Mouse (Mus musculus) hematopoietic stem cell, adult 5-6 weeks (primary cell): Measurements from ENCODE around the gene Myl6. TPM values are rescaled to one million over a fixed set of nuclear protein-coding genes. Genes with fewer than 3 reads are reported as not detected.
A peak's percentile ranks its signal among the peaks of the same experiment; 100 is the strongest.

Source experiments
- ATAC-seq, 2 experiments: fragments of 125-278 bp in 1 of 2; replicated peaks in 1 of 2; 2 replicates each; pipeline ENCODE4 v1.8.0; 2016 to 2017; ENCODE audit warnings: inconsistent platforms in 2 of 2, mild to moderate bottlenecking in 2 of 2, moderate number of reproducible peaks in 2 of 2, low read depth in 1 of 2, moderate TSS enrichment in 1 of 2; ENCODE audit not compliant: low FRiP score in 2 of 2, poor library complexity in 2 of 2, severe bottlenecking in 2 of 2, insufficient read depth in 1 of 2, low TSS enrichment in 1 of 2
- total RNA-seq: library from RNA; stranded (forward); fragments of 172-1452, 232-1000 nt; gene quantifications from 2 replicates; pipeline ENCODE4 v1.2.3, GENCODE M21; 2017

Myl6 gene
- total RNA-seq, result 988 and 1,295 TPM in 2 replicates

DNA sequence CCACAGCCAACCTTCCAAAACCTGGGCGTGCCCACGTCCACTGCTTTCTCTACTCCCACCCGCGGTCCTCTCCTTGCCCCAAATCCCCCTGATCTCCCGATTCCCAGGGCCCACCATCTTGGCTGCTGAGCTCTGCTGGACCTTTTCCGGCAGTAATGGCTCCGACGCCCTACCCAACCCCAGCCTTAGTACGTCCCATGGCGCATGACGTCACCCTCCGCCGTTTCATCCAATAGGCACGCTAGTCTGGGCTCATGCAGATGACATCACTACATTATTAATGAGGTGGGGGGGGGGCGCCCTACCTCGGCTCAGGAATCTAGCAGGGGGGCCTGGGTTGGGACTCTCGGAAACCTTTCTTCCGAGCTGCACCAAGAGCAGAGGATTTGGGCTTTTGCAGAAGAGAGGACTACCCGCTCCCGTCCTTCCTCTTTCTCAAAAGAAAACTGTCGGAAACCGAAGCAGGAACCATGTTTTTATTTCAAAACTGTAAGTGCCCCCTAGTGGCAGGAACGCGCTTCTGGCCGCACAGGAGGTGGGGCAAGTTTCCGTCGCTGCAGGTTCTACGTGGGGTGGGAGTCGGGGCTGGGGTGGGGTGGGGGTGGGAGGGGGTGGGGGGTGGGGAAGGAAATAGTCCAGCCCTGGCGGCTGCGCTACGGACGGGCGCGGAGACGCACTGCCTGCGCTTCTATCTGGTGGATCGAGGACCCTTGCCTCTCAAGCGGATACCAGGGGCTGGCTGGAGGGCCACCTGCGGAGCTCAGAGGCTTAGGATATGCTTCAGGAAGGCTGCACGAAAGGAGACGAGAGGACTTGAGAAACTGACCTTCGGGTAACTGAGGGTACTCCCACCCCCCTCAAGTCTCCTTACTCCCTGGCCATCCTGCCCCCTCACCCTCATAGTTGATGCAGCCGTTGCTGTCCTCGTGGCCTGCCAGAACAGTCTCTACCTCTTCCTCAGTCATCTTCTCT lies at the start of gene Myl6:
TSS of gene Myl6 (minus strand) at position 451 of the 972 bp plus-strand sequence.
- ATAC-seq, result peak; percentile 74 to 78

DNA sequence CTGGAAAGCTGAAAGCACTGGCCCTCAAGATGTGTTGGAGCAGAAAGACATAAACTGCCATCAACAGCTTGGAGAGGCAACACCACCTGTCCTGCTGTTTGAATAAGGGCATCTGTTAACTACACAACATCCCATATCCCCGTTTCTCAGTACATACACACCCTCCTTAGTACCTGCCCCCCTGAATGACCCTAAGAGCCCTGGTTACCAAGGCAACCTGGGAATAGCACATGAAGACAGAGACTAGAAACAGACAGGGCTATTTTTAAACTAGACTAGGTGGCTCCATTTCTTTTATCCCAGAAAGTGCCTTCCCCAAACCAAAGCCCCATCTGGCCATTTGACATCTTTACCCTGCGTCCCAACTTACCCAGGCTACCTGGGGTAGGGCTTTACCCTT lies 49.2 kb upstream of the Myl6 start:
- ATAC-seq, result no peak

DNA sequence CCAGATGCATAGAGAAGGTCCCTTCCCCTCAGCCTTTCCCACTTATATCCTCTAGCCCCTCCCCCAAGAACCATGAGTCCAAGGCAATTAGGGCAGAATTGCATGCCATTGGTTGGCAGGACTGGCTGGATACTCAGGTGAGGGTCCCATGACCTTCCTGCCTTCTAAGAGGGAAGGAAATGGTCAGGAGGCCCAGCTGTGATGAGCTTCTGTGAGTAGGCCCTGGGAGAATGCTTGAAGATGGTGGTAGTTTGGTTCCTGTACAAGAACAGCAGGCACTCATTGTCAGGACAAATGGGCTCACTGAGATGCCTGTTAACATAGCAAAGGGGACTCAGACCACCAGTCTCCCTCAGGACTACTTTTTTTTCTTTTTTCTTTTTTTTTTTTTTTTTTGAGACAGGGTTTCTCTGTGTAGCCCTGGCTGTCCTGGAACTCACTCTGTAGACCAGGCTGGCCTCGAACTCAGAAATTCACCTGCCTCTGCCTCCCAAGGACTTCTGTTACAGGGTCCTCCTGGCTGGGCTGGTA lies 44.5 kb upstream of the Myl6 start:
- ATAC-seq, result no peak

DNA sequence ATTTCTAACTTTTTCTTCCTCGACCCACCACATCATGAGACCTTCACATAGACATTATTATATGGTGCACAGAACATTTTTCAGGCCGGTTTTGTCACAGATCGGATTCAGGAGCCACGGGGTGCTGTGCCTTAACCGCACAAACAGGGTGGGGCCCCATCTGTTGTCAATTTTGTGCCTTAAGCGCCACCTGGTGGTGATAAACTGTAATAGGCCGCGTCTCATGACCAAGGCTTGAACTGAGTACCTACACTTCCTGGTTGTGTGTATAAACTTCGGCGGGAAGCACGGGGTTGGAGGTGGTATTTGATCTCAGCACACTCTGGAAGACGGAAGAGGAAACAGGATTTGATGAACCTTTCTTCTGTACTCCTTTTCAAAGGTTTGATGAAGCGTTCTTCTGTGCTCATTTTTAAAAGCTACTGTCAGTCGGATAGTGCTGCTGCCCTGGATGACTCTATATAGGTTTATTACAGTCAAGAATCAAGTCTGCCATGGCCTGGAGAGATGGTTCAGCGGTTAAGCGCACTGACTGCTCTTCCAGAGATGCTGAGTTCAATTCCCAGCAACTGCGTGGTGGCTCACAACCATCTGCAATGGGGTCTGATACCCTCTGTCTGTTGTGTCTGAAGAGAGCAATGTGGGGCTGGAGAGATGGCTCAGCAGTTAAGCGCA lies 42.5 kb upstream of the Myl6 start:
- peak; percentile 96 to 98 for ATAC-seq

DNA sequence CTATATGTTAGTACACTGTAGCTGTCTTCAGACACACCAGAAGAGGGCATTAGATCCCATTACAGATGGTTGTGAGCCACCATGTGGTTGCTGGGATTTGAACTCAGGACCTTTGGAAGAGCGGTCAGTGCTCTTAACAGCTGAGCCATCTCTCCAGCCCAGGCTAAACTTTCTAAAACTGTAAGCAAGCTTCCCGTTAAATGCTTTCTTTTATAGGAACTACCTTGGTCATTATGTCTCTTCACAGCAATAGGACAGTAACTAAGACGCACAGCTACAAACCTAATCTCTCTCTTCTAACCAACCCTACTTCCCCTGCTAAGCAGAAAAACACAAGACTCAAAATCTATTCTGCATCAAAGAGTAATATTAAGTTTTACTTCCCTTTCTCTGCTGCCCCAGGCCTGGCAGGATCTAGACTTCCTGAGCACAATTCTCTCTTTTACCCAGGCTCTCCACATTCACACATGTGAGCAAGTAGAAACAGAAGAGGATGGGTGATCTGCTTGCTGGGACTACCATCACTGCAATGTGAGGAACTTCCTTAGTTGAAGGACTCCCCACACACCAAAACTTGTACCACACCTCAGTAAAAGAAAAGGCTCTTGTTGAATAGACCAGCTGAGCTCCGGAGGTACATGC lies 41.8 kb upstream of the Myl6 start:
- ATAC-seq, result peak; percentile 23 to 63

DNA sequence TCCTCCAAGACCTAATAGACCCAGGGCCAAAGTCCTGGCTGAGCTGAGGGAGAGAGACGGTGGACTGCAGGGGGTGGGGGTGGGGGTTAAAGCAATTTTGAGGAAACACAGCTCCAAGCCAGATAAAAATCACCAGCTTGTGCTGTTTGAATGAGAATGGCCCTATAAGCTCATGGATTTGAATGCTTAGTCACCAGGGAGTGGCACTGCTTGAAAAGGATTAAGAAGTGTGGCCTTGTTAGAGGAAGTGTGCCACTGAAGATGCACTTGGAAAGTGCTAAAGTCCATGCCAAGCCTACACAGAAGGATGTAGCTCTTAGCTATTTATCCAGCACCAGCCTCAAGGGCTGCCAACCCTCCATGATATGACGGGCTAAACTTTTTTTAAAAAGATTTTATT lies 41.3 kb upstream of the Myl6 start:
- ATAC-seq, result no peak

DNA sequence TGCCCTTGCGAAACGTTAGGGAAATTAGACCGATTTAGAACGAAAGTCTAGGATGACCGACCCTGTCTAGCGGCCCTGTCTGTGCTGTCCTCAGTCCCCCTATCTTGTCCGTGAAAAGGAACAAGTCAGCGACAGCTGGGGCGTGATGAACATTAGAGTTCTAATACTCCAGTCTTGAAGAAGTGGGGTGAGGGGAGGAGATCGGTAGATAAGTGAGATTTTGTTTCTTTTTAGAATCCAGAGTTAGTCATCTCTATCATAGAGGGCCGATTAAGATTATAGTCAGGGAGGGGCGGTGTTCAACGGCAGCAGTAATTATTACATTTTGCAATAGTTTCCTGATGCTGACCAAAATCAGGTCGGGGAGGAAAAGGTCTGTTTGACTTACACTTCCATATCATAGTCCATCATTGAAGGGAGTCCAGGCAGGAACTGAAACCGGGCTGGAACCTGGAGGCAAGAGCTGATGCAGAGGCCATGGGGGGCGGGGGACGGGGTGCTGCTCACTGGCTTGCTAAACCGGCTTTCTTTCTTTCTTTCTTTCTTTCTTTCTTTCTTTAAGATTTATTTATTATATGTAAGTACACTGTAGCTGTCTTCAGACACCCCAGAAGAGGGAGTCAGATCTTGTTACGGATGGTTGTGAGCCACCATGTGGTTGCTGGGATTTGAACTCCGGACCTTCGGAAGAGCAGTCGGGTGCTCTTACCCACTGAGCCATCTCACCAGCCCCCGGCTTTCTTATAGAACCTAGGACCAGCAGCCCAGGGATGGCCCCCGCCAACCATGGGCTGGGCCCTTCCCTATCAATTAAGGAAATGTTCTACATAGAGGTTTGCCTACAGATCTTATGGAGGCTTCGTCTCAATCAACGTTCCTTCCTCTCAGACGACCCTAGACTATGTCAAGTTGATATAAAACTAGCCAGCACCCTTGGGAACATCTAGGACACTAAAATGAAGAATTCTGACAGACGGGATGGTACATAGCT lies 32.7 kb upstream of the Myl6 start:
- ATAC-seq, result no peak

DNA sequence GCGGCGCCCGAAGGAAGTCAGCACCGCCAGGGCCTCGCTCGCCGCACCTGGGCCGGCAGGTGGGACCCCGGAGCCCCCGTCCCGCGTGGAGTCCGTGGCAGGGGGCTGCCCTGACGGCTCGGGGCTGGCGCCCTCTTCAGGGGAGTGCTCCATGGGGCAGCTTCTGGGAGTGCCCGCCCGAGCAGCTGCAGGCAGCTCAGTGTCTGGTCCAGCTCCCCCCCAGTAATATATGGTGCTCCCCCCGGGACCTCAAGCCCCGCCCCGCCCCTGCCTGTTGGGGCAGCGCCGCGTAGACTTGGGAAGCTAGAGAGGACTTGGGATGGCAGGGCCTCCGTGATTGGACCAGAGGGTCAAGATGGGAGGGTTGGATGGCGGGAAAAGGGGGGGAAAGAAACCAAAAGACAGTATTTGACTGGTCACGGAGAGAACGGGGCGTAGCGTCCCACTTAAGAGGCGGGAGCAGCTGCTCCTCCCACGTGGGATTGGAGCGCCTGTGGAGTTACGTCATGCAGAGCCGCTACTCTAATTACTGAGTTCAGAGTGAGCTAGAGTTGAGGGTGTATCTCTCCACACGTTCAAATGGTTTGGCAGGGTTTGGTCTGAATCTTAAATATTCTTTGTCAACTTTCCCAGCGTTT lies 31.8 kb upstream of the Myl6 start, which contains the start of gene Esyt1:
TSS of gene Esyt1 (minus strand) at position 201 of the 638 bp plus-strand sequence.
- peak; percentile 87 to 90 for ATAC-seq

DNA sequence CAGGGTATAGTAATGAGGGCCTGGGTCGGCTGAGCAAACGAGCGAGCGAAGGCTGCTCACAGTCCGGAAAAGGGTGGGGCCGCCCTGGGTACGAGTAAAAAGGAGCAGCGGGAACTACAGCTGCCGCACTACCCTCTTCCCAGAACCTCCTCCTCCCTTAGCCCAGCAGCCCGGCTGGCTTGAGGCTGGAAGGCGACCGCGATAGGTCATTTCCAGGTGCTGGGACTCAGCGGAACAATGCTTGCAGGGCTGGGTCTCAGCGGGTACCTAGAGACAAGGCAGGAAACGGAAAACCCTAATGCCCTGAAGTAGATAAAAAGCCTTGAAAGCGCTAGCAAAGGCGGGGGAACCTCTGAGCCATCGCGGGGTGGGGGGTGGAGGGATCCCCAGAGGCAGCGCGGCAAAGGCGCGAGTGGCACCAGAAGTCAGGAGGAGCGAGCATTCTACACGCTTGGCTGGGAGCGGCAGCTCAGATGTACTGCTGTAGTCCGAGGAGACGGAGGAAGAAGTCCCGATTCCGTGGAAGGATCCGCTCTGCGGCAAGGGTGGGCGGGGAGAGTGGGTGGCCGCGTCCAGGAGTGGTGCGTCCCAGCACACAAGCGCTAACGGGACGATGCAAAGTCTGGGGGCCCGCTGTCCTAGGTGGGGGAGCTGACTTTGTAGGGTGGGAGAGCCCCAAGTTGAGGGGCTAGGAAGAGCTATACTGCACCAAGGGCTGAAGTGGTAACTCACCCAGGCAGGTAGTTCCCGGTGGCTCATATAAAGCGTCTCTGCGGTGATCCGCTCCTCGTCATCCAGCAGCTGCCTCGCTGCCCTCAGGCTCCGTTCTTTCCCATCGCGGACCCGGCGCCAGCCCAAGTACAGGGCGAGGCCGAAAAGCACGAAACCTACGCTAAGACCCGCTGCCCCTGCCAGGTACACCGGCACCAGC lies 31.1 kb upstream of the Myl6 start:
- ATAC-seq, result peak; percentile 23 to 33; a peak in 3 of 4 replicates

DNA sequence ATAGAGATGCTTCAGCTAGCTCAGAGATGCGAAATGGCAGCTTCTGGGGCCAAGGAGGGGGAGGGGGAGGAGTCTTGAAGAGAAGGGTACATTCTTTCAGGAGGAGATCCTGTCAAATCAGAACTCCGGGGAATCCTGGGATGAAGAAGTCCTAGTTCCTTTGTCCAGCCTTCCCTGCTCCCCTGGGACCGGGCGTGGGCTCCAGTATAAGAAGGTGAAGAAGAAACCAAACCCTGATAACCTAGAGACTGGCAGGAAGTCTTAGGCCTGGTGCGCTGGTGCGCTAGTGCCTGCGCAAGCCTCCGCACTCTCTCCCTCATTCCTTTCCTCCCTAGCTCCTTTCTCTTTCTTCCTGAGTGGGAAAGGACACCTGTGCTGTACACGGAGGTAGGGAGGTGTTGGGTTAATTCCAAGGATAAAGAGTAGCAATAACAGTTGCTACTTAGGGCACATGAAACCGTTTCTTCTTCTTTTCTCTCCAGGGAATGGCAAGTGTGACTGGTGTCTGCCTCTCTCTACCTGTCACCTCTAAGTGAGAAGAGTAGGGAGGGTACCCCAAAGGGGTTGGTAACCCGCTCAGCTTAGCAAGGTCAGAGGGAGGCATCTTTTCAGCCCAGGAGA lies 30.3 kb upstream of the Myl6 start:
- no peak for ATAC-seq

DNA sequence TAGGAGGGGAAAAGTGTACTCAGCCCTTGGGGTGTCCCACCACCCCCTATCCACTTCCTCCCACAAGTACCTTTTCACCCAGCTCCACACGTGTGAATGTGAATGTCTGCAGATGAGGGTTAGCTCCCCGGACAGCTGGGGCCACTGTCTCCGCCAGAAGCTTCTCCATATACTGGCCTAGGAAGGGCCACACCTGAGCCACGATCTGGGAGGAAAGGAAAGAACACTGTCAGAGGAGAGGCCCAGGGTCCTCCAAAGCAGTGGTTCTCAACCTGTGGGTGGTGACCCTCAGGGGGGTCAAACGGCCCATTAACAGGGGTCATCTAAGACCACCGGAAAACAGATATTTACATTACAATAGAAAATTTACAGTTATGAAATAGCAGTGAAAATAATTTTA lies 28.4 kb upstream of the Myl6 start:
- no peak for ATAC-seq

DNA sequence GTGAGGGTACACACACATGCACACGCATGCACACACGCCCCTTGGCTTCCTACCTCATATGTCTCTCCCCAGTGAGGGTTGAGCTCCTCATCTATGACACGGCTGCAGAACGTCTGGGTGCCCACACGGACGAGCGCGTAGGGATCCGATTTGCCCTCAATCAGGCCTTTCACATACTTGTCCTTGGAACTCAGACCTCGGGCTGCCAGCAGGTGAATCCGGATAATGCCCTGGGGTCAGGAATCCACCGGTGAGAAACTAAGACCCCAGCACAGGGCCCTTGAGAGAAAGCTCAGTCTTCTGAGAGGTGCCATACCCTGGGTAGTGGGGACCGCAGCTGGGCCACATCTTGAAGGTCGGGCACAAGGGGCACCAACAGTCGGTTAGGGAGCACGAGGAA lies 26.6 kb upstream of the Myl6 start:
- no peak for ATAC-seq

DNA sequence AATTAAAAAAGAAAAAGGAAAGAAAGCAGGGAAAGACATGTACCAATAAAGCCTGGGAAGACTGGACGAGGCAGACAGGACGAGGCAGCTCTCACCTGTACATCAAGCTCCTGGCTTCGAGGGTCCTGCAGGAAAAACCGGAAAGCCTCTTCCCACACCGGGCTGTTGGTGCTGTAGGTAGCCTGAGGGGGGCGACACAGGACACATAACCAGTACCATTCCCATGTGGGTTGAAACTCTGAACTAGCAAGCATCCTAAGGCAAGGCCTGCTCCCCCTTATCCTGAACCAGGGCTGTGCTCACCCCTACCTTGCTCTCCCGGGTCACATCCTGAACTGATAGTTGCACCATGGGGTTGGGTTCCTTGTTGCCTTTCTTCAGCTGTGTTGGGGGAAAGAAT lies 24.9 kb upstream of the Myl6 start:
- peak; percentile 17 to 38; a peak in 1 of 4 replicates for ATAC-seq

DNA sequence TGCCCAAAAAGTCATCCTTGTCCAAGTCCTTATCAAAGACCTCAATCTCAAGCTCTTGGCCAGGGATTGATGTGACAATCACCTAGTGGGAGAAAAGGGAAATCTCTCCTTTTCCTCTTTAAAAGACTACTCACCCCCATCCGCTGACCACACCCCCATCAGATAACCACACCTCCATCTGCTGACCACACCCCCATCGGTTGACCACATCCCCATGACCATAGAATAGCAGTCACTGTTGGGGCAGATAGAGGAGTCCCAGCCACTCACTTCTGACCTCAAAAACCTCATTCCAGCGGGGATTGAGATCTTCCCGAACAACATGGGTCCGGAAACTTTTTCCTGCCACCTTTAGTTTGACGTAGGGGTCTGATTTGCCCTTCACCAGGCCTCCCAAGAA lies 22.7 kb upstream of the Myl6 start:
- ATAC-seq, result peak; percentile 61 to 65; a peak in 3 of 4 replicates

DNA sequence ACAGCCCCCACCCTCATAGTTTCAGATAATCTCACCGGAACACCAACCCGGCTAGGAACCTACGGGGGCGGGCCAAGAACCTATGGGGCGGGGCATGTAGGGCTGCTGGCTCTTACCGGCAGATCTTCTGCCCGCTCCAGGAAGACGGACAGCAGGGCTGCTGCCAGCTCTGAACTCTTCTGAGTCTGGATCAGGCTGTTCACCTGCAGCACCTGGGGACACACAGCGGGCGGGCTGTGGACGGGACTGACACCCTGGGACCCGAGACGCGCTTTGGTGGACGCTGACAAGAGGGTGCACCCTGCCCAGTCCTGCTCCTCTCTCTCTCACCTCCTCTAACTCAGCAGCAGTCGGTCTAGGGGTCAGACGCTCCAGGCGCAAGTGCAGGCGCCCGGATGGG lies 22.1 kb upstream of the Myl6 start:
- no peak for ATAC-seq
